Mouse (Mus musculus): ENCODE measurements around the gene Adarb2.

GRCm38 (mm10) chr13:8705296-8705695, 502.6 kb downstream of the Adarb2 start:
- TF ChIP-seq CTCF (conservative IDR thresholded peaks at IDR 0.05; ENCODE audit: insufficient read depth, insufficient read length, low read depth, low read length) (no peak), POLR2A (IDR thresholded peaks at IDR 0.05; ENCODE audit: low read depth, low read length) (no peak)
